Mouse (Mus musculus) bone marrow, adult 2 months (tissue): Measurements from ENCODE around the gene Arl3.

Source experiments
- CTCF ChIP-seq: fragments of 200-500 bp; IDR thresholded peaks from 2 replicates; pipeline ENCODE4 v1.5.1; 2011; ENCODE audit warnings: low read length, control low read depth; ENCODE audit not compliant: control insufficient read depth, insufficient read depth
- POLR2A ChIP-seq: fragments of 200-500 bp; IDR thresholded peaks from 2 replicates; pipeline ENCODE4 v1.6.1; 2011; ENCODE audit warnings: low read depth, mild to moderate bottlenecking, control low read depth, low read length, borderline replicate concordance; ENCODE audit not compliant: control insufficient read depth

DNA sequence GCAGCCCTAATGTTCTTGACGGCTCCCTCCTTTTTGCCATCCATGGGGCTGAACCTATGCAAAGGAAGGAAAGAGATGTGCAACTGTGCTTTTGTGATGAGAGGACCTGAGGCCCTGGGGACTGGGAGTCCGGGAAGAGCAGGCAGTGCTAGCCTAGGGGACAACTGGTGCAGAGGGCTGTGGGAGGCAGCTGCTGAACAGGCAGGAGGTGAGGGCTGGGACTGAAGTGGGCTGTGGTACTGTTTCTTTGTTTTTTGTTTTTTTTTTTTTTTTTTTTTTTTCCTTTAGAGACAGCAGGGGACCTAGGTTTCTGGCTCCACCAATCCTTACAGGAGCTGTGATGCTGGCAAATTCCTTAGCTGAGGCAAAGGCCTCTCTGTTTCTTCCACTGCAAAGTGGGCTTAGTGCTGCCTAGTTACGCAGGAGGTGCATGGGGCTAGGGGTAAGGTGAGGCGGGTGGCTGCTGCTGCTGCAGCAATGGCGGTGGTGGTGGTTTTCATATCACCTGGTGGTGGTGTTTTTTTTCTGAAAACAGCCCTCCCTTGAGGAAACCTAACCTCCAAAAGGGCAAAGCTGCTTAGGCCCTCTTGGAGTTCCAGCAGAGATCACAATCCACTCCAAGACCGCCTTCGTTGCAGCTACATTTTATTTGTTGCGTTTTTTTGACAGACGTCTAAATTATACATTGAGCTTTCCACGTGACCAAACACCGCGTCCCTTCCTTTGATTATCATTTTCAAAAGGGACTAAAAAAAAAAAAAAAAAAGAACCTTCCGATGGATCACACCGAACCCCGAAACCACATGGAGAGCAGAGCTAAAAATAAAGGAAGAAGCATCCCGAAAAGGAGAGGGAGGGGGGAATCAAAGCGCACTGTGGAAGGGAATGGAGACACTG is 45.1 kb downstream of the Arl3 start:
- no peak for TF ChIP-seq CTCF
- no peak for TF ChIP-seq POLR2A
